Mouse (Mus musculus) c-Kit-positive CD71-positive TER-119-negative erythroid progenitor cells, embryonic 14.5 days (primary cell): ENCODE measurements around the gene Gfra1.

Experiments
- DNase-seq: peaks from one replicate; pipeline ENCODE4 v3.0.0-alpha.2; 2013; ENCODE audit warnings: low read depth

The Gfra1 gene

GRCm38 (mm10) chr19:58316474-58316873 lies 139.2 kb downstream of the Gfra1 start:
- DNase-seq: no peak

- DNase-seq: no peak
These were observed 140.0 kb downstream of the Gfra1 start for GRCm38 (mm10) chr19:58315681-58316080.

GRCm38 (mm10) chr19:58314631-58315030 lies 141.1 kb downstream of the Gfra1 start:
- no peak for DNase-seq

DNA sequence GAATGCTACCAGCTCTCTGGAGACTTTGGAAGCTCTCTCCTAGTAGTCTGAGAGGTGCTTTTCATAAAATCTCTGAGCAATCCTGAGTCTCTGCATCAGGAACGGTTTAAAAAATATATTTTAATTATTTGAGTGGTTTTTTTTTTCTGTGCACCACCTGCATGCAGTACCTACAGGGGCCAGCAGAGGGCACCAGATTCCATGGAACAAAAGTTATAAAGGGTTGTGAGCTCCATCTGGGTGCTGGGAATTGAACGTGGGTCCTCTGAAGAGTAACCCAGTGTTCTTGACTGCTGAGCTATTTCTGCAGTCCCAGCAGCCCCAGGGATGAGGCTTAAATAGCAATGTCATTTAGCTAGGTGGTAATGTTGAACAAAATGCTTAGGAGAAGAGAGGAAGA lies 141.9 kb downstream of the Gfra1 start:
- DNase-seq: no peak

DNA sequence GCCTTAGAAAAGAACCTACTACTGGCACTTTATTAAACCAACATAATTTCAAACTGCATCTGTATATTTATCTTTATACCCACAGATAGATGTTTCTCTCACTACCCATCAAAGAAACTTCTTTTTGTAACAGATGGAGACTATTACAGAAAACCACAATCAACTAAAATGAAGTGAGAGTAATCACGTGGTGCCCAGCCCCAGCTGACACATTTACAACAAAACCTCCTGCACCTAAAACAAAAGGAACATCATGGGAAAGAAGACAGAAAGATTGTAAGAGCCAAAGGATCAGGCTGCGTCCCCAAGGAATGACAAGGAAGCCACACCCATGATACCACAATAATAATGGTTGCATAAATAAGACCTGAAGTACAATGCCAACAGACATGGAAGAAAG lies 143.2 kb downstream of the Gfra1 start:
- DNase-seq: no peak

DNA sequence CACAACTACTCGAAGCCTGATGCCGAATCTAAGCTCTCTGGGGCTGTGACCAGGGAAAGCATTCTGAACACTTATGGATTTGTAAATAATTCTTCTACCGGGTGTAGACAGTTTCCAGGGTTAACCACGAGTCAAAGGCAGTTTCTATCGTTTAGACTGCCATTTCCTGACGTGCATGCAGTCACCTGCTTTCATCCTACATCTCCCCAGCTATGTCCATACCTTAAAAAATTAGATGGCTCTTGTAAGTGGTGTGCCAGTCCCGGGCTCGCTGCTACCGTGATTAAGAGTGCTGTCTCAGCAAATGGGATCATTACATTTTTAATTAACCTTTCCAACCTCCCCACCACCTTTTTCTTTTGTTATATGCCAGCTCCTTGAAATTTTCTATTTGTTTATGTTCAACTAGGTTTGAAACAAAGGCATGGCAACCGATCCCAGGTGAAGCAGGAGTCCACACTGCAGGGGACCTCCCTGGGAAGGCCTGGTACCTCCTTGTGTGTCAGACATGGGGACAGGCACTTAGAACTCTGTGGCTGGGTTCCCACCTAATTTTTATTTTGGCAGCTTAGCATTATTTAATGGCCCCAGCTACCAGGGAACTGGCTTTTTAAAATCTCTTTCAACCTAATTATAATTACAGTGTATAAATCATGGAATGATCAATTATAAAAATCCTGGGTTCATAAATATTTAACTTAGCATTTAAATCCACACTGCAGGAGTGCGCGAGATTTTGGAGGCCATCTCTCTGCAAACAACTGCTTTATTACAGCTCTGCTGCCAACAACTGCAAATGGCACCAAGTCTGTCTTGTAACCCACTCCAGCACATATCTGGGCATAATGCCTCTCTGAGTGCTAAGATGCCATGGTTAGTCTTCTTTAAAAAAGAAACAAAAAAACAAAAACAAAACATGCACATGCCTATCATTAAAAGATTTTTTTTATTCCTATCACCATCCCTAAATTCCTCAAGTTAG lies 145.1 kb downstream of the Gfra1 start:
- DNase-seq: no peak

DNA sequence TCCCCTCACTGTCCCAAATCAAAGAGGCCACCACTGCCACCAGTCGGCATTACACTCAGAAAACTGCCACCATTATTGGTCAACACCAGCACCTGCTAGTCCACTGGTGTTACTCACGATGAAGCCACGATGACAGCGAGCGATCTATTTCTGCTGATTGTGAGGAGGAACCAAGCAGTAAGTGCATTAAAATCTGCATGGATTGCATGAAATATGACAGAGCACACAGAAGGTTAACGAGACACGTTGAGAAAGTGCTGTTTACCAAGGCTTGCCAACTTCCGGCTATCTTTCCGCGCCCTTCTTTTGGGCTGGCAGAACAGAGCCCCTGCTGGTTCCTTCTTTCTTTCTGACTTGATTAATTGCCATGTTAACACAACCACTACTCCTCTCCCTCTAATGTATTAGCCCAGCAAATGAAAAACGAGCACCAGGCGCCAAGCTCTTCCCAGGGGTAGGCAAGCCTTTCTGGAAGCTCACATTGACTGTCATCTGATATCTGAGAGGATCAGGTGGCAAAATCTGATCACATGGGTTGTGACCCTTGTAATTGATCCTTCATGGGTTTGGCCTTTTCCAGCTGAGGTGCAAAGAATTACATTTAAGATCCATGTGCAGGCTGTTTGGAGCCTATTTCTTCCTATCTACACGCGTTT lies 146.0 kb downstream of the Gfra1 start:
- no peak for DNase-seq

GRCm38 (mm10) chr19:58301105-58301504 lies 154.6 kb downstream of the Gfra1 start:
- no peak for DNase-seq

GRCm38 (mm10) chr19:58297926-58298325 lies 157.8 kb downstream of the Gfra1 start:
- no peak for DNase-seq

DNA sequence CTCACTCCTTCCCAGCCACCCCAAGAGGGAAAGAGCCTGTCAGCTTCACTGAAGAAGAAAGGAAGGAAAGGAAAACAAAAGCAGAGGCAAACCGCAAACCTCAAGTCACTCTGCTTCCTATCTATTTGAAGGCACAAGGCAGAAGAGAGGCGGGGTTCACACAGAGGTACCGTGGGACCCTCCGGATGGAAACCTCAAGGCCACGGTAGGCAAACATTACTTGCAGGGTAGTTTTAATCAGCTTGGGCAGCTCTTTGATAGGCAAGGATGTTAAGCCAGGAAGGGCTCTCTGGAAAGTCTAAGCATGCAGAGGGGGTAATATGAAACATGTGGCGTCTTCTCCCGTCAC lies 158.9 kb downstream of the Gfra1 start:
- no peak for DNase-seq

DNA sequence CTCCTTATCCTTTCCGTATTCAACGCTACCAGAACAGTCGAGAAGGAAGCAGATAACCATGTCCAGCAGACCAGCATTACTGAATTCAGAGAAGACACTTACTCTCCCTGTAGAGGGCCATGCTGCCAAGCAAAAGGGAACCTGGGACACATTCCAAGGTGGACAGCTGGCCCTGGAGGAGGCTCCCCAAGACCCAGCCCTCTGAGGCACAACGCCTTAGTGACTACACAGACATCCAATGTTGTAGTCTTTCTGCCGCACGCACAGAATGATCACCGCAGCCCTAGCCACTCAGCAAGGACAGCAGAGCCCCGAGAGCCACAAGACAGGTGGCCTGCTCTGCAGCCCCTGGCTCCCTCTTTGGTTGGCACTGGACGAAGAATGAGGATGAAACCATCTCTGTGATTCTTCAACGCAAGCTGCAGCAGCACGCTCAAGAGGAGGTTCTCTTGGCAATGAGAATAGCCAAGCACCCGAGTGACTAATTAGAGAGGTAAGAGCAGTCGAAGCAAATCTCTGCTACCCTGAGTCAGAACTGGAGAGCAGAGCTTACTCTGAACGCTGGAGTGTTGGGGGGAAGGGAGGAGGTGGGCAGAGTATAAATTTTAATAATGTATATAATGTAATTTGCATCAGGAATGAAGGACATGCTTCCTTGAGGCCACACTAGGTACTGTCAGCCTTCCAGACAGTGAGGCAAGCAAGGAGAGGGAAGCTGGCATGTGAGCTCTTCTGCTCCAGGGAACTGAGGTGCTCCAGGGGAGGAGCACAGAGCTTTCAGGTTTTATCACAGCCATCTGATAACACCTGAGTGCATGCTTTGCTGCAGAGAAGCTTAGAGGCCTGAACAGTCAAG lies 159.5 kb downstream of the Gfra1 start:
- no peak for DNase-seq

DNA sequence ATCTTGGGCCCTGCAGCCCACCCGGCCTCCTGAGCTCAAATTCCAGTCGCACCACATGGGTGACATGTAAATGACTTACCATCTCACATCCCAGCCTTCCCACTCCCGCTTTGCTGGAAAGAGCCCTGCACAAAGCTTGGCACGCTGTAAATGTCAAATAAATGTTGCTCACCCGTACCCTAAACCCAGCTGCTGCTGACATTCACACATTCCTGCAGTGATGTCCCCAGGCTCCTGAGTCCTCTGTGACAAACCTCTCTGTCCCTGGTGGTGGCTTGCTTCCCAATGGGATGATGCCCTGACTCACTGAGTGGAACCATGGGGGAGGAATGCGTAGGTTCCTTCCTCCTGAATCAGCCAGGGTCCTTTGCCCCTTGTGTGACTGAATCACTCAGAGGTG lies 167.6 kb downstream of the Gfra1 start:
- no peak for DNase-seq

DNA sequence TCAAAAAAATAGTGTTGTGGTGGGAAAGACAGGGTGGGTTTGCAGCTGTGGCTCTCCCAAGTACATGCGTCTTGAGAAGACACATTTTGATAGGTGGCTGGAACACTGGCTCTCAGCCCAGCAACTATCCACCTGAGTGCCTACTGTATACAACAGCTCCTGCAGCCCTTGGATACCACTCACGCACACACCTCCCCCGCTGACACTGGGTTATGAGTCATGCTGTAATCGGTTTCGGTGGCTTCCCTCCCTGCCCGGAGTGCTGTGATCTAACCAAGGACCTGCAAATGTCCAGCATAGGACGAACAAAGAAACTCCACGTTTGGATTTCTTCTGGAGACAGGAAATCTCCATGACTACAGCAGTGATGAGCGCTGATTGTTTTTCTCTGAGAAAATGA lies 180.4 kb downstream of the Gfra1 start:
- no peak for DNase-seq

DNA sequence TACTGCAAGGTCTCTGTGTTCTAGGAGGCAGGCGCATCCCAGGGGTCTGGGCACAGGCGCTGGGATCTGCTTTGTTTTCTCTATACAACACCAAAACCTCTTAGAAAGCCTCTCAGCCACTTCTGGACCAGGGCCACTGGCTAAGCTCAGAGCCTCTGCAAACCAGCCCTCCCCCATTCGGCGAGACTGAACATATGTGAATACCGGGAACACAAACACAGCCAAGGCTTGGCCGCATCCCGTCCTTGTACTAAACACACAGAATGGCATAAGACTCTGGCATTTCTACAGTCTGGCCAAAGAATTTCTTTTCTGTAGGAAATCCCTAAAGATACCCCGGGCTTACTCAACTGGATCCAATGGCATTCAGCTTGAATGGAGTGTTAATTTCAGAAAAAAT lies 183.9 kb downstream of the Gfra1 start:
- no peak for DNase-seq

- no peak for DNase-seq
These were observed 184.9 kb downstream of the Gfra1 start for GRCm38 (mm10) chr19:58270778-58271177.

- no peak for DNase-seq
These were observed 187.2 kb downstream of the Gfra1 start for GRCm38 (mm10) chr19:58268476-58268875.

GRCm38 (mm10) chr19:58266600-58266999 lies 189.1 kb downstream of the Gfra1 start:
- DNase-seq: no peak

DNA sequence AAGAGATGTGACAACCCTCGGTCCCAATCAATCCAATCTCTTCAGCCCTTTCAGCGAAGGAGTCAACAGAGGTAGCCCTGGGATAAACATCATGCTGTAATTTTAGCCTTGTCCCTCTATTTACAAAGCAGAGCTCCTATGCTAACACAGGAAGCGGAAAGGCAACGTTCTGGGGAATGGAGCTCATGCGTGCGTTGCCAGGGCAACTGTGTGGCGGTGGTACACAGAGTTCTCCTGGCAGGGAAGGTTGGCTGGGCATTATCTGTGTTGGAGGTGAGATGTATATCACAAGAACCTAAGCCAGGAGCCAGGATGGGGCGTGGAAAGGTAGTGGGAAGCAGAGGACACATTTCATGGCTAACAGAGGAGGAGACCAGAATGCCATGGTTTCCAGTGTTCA lies 194.8 kb downstream of the Gfra1 start:
- no peak for DNase-seq

DNA sequence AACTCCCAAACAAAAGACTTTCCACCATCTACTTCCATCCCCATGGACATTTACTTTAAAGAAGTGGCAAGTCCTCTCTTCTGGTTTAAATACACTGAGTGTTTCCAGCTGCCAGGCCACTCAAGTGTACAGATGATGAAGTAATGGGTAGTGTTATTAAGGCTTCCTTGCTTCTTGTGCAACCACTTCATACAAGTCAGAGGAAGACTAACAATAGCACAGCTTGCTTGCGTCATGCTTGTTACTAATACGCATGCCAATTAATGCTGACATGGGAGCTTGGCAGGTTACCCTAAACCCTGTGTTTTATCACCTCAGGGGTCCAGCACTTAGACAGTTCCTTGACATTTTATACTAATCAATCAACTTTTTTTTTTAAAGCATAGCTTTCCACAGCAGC lies 196.5 kb downstream of the Gfra1 start:
- DNase-seq: no peak

GRCm38 (mm10) chr19:58256485-58256884 lies 199.2 kb downstream of the Gfra1 start:
- DNase-seq: no peak

DNA sequence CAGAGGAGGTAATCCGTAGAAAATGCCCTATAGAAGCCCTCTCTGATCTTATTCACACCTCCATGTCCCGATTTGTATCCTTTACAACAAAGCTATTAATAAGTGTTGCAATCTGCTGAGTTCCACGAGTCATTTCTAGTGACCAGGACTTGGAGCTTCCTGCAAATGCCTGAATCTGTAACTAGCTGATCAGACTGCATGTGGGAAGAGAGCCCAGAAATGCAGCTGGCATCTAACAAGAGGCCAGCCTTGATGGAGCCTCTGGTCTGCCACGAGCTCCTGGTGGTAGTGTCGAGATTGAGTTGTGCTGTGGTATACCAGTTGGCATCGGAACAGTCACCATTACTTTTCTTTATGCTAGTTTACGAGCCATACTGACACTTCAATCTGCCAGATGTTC lies 200.3 kb downstream of the Gfra1 start:
- DNase-seq: no peak

DNA sequence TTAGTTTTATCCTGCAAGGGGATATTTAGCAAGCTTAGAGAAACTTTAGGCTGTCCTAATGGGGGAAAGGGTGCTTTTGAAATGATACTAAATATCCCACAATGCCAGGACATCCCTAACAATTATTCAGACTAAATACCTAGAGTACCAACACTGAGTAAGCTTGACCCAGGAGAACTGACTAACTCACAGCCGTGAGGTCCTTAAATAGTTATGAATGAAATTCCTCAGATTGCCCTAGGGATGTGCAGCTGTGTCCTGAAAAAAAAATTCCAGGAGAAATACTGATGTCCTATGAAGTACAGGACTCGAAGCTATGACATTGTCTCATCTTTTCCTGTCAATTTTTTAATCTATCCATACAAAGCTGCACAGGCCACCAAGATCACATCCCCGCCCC lies 201.5 kb downstream of the Gfra1 start:
- DNase-seq: no peak

DNA sequence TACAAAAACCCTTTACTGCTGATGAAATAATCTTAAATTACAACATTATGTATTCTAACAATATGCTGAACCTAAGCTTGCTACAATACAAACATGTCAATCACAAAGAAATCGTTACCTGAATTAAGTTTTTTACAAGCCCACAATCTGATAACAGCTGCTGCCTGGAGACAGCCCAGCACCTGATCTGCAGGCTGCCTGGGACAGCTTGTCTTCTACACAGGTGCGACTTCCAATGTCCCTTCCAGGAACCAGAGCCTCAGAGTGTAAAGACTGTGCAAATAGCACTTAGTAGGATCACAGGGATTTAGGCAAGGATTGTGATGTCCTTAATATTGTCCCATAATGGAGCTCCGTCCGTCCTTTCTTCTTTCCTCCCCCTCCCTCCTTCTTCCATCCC lies 204.0 kb downstream of the Gfra1 start:
- no peak for DNase-seq
